Mouse (Mus musculus) MEL-GATA-1-ER (cell line): Measurements from ENCODE around the gene Ndufs2.

Experiments
- DNase-seq: peaks from one replicate; pipeline ENCODE4 v3.0.0-alpha.2; 2012; ENCODE audit warnings: low read depth; ENCODE audit errors: extremely low read depth

Gene Ndufs2

DNA sequence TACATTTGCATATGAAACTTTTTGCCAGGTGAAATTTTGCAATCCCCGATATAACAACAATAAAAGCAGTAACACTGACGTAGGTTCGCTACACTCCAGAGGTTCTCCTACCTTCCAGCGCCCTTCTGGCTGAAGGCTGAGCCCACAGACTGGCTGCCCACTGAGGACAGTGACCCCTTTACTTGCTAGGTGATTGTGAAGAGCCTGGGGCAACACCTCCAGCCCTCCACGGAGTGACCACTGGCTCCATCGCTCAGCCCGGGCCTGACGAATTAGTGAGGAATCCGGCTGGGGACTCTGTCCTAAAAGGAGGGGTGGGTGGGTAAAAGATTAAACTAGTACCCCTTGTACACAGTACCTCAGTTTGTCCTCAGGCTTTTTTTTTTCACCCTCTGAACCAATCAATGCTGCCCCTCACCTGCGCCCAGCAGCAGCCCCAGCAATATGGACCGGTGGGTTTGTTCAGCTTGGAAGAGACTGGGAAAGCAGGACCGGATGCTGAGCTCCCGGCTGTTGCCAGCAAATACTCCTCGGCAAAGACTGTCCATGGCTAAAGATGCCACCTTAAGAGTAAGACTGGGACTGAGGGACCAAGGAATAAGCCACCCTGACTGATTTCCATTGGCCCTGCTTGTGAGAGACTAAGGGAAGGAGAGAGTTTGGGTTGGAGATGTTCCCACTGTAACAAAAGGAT lies 28.0 kb upstream of the Ndufs2 start:
- no peak for DNase-seq

DNA sequence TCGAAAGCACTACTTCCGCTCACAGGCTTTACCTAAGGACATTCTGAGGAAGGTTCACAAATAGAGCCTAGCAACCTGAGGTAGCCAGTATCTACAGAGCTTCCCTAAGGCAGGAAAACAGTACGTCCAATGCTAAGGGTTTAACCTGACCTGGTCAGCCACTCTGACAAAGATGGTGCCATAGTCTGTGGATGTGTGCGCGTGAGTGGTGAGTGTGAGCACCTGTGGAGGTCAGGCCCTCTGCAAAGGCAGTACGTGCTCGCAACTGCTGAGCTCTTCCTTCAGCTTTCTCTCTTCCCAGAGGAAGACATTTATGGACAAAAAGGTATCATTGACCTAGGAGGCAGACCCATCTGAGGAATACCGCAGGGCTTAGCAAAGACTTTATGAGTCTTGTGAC lies 27.2 kb upstream of the Ndufs2 start:
- no peak for DNase-seq

DNA sequence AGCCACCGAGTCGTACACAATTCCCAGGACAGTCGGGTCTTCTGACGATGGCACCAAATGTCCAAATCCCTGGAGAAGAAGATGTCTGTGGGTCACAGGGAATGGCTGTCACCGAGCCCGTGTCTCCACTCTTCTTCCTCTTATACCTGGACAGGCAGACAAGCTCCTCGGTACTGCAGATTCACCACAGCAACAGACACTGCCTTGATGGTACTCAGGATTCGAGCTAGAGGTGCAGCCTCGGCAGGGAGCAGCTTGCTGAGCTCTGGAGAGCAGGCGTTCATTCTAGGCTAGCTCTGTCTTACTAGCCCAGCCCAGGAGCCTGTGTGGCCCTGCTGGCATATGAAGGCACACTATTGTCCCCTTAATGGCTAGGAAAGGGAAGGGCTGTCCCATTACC lies 26.5 kb upstream of the Ndufs2 start:
- no peak for DNase-seq

DNA sequence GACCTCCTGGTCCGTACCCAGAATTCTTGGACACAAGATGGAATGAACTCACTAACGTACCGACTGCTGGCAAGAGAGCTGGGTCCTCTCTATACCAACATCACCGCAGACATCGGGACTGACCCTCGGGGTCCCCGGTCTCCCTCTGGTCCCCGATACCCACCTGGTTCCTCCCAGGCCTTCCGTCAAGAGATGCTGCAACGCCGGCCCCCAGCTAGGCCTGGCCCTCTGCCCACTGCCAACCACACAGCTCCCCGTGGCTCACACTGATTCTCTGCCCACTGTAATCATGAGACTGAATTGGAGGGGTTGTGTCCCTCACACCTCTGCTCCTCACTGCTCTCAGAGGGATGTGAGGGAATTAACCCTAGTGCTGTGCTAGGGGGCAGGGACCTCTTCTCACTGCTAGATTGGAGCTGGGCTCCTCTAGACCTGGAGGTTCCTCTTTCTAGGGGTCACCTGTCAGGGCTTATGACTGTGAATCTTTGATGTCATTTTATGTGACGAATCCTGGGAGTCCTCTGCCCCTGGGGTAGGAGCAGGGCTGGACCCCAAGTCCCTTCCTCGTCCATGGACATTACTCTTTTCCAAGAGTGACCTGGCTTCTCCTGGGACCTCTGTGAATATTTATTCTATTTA lies 25.0 kb upstream of the Ndufs2 start:
- no peak for DNase-seq

DNA sequence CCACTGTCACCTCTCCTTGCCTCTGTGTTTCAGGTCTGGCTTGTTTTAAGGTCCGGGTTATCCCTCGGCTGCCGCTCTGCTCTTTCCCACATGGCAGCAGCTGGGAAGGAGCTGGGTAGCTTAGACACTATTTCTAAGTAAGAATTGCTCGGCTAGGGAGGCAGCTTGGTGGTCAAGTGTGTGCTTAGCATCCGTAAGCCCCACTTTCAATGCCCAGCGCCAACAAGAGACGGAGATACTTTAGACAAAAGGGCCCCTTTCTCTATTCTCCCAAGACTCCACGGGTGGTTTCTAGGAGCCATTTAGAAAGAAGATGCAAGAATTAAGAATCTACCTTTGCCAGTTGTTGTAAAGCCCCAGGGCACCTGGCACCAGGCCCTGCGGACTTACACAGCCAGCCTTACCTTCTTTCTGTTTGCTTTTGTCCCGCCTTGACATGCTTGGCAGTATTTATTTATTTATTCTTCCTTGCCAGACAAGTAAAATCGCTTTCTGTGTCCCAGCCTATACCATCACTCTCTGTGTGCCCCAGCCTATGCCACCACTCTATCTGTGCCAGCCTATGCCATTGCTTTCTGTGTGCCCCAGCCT lies 24.1 kb upstream of the Ndufs2 start:
- DNase-seq: no peak

DNA sequence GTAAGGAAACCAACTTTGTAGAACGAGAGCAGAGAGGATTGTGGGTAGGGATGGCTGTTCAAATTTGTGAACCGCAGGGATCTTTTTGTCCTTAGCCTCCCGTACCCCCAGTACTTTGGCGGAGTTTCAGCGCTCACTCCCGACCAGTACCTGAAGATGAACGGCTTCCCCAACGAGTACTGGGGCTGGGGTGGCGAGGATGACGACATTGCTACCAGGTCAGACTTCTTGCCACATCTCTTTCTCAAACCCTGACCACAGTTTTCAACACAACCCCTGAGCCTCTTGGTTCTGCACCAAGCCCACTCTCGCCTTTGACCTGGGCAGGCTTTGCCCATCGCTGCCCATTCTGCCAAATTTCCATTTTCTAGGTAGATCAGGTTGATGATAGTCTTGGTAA lies 23.0 kb upstream of the Ndufs2 start:
- no peak for DNase-seq

DNA sequence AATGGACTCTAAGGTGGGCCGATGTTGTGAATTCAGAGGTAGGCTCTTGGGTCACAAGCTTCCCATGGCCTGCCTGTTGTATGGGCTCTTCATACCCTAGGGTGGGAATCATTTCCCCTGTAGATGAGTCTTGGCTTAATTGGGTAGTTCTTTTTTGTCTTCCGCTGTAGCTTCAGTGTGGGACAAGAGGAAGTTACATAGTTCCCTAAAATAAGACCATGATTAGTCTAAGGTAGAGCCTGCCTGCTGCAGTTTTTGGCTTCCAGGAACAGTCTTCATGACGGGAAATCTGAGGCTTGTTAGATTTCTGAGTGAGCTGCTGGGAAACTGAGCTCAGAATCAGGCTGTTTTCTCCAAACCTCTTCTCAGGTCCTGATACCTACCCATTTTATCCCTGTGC lies 20.9 kb upstream of the Ndufs2 start:
- DNase-seq: peak; percentile 67

DNA sequence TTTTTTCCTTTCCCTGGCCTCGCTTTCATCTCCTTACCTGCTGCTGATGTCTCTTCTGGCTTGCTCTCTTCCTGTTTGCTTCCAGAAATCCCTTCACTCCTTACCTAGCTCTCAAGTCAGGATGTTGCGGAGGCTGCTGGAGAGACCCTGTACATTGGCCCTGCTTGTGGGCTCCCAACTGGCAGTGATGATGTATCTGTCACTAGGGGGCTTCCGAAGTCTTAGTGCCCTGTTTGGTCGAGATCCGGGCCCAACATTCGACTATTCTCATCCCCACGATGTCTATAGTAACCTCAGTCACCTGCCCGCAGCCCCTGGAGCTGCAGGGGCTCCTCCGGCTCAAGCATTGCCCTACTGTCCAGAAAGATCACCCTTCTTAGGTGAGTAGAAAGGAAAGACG lies 20.4 kb upstream of the Ndufs2 start:
- no peak for DNase-seq

DNA sequence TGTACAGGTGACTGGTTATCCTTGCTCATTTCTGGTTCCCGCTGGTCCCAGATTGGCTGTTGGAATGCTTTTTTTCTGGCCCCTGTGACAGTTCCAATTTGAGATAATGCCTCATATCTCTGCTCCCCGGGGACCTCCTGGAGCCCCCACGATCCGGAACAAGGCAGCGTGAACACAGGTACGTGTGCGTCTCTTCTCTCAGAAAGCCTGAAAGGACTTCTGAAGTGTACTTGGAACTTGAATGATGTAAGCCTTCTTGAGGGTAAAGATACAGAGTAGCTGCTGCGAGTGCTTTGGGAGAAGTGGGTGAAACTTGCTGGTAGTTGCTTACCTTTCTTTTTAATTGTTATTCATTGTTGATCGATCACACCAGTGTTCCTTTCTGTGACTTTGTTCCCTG lies 20.0 kb upstream of the Ndufs2 start:
- no peak for DNase-seq

DNA sequence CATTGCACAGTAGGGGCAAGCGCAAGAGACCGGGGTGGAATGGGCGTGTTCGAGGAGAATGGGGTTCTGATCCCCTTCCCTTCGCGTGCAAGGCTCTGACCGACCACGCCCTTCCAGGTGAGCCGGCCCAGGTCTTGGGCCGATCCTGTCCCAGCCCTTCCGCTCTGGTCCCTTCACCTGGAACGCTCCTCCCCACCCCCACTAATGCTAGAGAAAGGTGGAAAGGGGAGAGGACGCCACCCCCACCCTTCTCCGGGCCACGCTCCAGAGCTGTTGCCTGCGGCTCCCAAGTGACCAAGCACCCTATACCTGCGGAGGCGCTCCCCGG lies 19.3 kb upstream of the Ndufs2 start:
- DNase-seq: no peak

DNA sequence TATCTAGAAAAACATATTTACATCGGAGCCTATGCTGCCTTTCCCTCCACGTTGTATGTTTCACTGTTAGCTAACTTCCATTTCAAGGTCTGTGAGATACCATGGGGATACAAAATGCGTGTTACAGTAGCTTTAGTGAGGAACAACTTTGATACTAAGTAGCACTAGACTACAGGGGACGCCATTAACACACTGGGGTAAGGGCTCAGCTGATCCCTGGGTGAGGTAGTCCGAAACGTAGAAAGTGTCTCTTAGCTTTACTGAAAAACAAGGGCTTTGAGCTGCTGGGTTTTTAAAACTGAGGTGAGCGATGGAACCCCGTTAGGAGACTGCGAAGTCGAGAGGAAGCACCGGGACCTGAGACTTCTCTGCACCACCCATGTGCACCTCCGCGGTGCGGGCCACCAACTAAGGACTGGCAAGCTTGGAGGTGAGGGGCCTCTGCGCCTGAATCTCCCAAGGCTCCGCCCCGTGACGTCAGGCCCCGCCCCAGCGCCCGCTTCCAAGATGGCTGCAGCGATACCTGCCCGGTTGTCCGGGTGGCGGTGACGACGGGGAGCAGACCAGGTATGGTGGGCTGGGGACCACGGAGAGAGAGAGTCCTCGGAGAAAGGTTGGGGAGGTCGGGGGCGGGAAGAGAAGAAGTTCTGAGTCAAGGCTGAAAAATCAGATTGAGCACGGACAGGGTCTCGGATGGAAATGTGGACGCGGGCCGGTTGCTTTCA lies 18.8 kb upstream of the Ndufs2 start, which contains the start of gene B4galt3:
Gene B4galt3, plus strand, starts transcription at position 481 of the 725 bp plus-strand sequence.
- peak; percentile 62 for DNase-seq

DNA sequence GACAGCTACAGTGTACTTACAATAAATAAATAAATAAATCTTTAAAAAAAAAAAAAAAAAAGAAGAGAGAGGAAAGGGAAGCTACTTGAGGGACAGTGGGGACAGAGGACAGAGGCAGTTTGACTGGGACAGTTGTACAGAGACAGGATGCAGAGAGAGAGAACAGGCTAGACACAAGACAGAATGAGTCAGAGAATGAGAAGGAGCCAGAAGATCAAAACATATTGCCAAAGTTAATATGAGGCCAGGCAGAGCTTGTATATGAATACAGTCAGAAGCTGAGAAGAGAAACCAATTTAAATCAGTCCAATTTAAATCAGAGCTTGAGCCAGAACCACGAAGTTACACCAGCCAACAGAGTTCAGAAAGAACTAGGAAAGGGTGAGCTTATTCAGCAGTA lies 17.2 kb upstream of the Ndufs2 start:
- DNase-seq: no peak

DNA sequence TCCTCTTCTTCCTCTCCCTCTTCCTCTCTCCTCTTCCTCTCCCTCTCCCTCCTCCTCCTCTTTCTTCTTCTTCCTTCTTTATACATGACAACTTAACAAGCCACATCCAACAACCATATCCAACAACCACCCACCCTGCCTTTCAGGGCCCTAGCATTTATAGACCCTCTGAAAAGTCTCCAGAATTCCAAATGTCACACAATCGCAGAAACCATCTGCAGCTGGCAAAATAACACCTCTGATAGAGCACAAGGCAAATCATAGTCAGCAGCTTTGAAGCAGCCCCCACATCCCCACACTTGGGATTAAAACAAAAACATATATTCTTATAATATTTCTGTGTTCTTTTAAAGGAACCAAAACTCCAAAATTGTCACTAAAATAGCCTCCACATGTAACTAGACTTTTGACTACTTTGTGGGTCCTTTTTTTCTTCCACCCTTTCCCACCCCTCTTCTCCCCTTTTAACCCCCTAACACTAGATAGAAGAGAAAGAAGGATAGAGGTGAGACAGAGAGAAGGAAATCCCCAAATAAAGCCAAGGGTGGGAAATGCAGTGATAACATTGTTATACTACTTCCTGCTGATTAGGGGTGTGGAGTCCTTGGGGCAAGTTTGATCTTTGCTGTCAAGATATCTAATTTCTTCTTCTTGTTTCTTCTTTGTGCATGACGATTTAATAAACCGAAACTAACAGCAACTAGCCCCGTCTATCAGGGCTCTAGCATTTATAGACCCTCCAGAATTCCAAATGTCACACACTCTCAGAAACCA lies 15.0 kb upstream of the Ndufs2 start:
- DNase-seq: no peak

DNA sequence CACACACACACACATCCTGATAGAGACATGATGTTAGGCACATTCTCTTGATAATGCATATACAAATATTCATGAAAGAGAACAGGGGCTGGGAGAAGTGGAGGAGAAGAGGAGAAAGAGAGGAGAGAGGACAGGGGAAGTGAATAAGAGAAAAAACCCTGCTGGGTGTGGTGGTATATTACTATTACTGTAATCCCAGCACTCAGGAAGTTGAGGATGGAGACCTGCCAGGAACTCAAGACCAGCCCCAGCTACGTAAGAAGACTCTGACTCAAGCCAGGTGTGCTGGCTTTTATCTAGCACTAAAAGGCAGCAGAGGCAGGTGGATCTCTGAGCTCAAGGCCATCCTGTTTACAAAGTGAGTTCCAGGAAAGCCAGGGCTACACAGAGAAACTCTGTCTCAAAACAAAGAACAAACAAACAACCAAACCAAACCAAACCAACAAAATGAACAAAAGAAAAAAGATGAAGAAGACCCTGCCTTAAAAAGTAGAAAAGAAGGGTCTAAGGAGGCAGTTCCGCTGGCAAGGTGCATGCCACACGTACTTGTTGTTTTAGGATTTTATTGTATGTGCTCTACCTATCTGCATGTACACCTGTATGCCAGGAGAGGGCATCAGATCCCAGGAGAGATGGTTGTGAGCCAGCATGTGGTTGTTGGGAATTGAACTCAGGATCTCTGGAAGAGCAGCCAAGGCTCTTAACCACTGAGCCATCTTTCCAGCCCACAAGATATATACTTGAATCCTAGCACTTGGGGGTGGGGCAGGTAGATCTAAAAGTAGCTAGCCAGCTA lies 12.7 kb upstream of the Ndufs2 start:
- DNase-seq: no peak

DNA sequence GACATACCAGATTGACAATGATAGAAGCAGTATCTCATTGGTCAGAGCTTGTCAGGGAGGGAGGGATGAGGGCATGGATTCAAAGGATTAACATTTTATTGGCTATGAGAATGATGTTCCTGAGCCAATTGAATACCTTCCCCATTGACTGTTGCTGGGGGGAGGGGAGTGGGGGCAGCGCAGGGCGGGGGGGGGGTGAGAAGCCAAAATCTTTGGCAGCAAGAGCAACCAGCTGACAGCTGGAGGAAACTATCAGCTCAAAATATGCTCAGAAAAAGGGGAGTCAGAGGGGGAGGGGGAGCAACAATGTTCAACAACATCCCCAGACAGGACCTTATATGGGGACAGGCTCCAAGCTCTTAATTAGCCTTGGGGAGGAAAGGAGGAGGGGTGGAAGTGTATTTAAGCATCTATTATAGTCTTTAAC lies 12.0 kb upstream of the Ndufs2 start:
- DNase-seq: no peak

DNA sequence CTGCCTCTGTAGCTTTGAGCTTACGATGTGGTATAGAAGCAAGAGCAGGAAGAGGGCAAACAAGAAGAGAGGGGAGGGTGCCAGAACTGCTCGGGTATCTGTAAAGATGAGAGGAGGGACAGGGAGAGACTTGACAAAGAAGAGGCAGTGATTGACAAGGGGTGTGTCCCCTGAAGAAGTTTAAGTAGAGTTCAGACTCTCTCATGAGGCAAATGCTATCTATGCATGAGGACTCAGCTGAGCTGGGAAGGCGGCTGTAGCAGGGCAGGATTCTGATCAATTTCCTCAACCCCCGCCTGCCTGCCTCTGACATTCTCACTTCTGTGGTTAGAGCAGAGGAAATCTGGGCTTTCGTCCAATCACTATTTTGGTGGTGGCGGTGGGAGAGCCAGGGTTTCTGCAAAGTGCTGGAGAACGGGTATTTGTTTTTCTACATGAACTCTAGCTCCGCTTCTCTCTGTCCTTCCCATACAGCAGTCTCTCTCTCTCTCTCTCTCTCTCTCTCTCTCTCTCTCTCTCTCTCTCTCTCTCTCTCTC lies 11.5 kb upstream of the Ndufs2 start:
- DNase-seq: no peak

DNA sequence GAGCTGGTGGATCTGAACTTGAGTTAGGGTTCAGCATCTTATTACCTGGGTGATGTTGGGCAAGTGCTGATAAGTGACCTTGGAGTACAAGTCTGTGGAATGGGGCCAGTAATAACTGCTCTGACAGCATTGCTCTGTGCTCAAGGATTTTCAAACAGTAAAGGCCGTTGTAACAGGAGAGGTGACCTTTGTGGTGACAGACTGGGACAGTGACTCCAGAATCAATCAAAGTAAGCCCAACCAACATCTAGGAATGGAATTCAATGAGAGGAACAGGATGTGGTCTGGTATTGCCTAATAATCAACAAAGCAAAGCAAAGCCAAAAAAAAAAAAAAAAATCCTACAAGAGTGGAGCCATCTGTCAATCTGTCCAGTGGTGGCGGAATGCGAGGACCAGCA lies 9.1 kb upstream of the Ndufs2 start:
- DNase-seq: no peak

DNA sequence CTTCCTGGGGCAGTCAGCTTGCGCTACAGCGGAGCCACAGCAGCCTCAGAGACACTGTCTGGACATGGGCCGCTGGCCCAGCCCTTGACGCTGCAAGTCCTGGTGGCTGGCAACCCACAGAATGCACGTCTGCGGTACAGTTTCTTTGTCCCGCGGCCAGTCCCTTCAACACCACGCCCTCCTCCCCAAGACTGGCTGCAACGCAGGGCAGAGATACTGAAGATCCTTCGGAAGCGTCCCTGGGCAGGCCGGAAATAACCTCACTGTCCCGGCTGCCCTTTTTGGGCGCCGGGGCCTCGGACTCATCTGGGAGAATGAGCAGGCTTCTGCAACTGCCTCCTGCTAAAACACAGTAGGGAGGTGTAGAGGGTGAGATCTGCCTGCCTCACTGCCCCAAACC lies 7.7 kb upstream of the Ndufs2 start:
- DNase-seq: no peak

DNA sequence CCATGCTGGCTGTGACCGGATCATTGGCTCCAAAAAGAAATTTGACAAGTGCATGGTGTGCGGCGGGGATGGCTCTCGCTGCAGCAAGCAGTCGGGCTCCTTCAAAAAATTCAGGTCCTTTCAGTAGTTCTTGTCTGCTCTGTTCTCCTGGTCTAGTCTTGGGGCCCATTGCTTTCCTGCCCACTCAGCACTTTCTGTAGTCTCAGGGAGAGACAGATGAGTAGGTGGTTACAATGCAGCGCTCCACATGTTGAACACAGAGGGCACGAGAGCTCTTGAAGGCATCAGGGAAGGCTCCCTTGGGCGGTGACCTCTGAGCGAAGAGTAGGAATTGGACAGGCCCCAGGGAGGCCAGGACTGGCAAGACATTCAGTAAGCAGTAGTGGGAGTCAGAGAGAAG lies 6.6 kb upstream of the Ndufs2 start:
- no peak for DNase-seq

DNA sequence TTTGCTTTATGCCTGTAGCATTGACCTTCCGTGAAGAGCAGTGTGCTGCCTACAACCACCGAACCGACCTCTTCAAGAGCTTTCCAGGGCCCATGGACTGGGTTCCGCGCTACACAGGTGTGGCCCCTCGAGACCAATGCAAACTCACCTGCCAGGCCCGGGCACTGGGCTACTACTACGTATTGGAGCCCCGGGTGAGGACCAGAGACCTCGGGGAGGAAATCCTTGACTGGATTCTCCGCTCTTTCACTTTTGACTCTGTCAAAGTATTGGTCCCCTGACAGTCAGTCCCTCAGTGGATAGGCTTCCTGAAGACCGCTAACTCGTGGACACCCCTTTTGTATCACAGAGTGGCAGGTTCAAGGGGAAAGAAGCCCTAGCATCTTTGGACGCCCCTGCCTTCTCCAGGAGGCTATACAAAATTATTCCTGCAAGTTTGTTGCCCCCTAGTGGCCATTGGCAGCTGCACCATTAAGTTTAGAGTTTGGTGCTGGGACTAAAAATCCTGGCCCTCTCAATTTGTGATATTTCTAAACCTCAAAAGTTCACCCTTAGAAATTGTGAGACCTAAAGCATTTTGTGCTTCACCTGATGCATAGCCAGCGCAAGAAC lies 5.9 kb upstream of the Ndufs2 start:
- peak; percentile 61 for DNase-seq
